Mouse (Mus musculus) left cerebral cortex, postnatal 25 days (tissue): Measurements from ENCODE around the gene Trmt11. TPM values are rescaled to one million over a fixed set of nuclear protein-coding genes. Genes with fewer than 3 reads are reported as not detected.
"Not testable (repeated sequence)": the region's sequence is repeated elsewhere in the genome, so short reads cannot be mapped to it uniquely, and the experiment has no call there.

Experiments
- DNase-seq, 2 experiments: peaks; one replicate each; pipeline ENCODE4 v3.0.0; 2022; ENCODE audit warnings: low spot score in 2 of 2, mixed read lengths in 1 of 2
- intact Hi-C: fragments of 180-260 bp; cut with DNase I; formaldehyde crosslinking; loops from one replicate; pipeline ENCODE4 v1.15.1; 2025
- total RNA-seq, 2 experiments: library from RNA; stranded (reverse); gene quantifications; 2 replicates each; pipeline ENCODE4 v1.2.3; 2021

Trmt11 gene
- total RNA-seq, 2 experiments from 2014 or later: 8.1 to 8.4 TPM

GRCm38 (mm10) chr10:30577670-30578280 lies 22.8 kb downstream of the Trmt11 start:
- intact Hi-C loops: no loop called here

GRCm38 (mm10) chr10:30566364-30566763 lies 34.2 kb downstream of the Trmt11 start:
- peak in 1 of 2 experiments; percentile 47 for DNase-seq
- intact Hi-C loops: no loop called here

More at GRCm38 (mm10) chr10:30577670-30578280, 22.8 kb downstream of the Trmt11 start:
- DNase-seq: no peak

- intact Hi-C loops: no loop called here
- no peak for DNase-seq
Observed at GRCm38 (mm10) chr10:30564651-30565050, 35.9 kb downstream of the Trmt11 start.

- DNase-seq: peak in 1 of 2 experiments; percentile 33
- intact Hi-C loops: no loop called here
Observed at GRCm38 (mm10) chr10:30555686-30556578, 44.6 kb downstream of the Trmt11 start.

GRCm38 (mm10) chr10:30552377-30552776 lies 48.2 kb downstream of the Trmt11 start:
- intact Hi-C loops: no loop called here
- DNase-seq: no peak

- intact Hi-C loops: no loop called here
- no peak for DNase-seq
Observed at GRCm38 (mm10) chr10:30549974-30550373, 50.6 kb downstream of the Trmt11 start.

GRCm38 (mm10) chr10:30538538-30538815 lies 62.1 kb downstream of the Trmt11 start:
- intact Hi-C loops: loop anchor here (5.0 kb wide), 1 partner anchor 1006 kb away; no protein-coding TSS in a partner anchor
- DNase-seq: no peak

GRCm38 (mm10) chr10:30537734-30538537 lies 62.6 kb downstream of the Trmt11 start:
- intact Hi-C loops: loop anchor here (5.0 kb wide), 1 partner anchor 1006 kb away; no protein-coding TSS in a partner anchor
- peak; percentile 66 to 82 for DNase-seq

- DNase-seq: not testable (repeated sequence)
- intact Hi-C loops: loop anchor here (5.0 kb wide), 1 partner anchor 1004 kb away; no protein-coding TSS in a partner anchor
Observed at GRCm38 (mm10) chr10:30535930-30536329, 64.6 kb downstream of the Trmt11 start.

GRCm38 (mm10) chr10:30527122-30527521 lies 73.4 kb downstream of the Trmt11 start:
- DNase-seq: no peak
- intact Hi-C loops: no loop called here

GRCm38 (mm10) chr10:30521727-30522126 lies 78.8 kb downstream of the Trmt11 start:
- DNase-seq: no peak

GRCm38 (mm10) chr10:30519143-30519542 lies 81.4 kb downstream of the Trmt11 start:
- intact Hi-C loops: no loop called here
- DNase-seq: no peak

More at GRCm38 (mm10) chr10:30521727-30522126, 78.8 kb downstream of the Trmt11 start:
- intact Hi-C loops: no loop called here

GRCm38 (mm10) chr10:30517224-30517623 lies 83.3 kb downstream of the Trmt11 start:
- DNase-seq: no peak
- intact Hi-C loops: no loop called here

- intact Hi-C loops: no loop called here
- no peak for DNase-seq
Observed at GRCm38 (mm10) chr10:30516771-30517170, 83.8 kb downstream of the Trmt11 start.

- intact Hi-C loops: no loop called here
- no peak for DNase-seq
Observed at GRCm38 (mm10) chr10:30504736-30505135, 95.8 kb downstream of the Trmt11 start.

GRCm38 (mm10) chr10:30503168-30503567 lies 97.4 kb downstream of the Trmt11 start:
- DNase-seq: no peak
- intact Hi-C loops: no loop called here

GRCm38 (mm10) chr10:30502718-30503117 lies 97.8 kb downstream of the Trmt11 start:
- intact Hi-C loops: no loop called here
- DNase-seq: no peak

GRCm38 (mm10) chr10:30498223-30498622 lies 102.3 kb downstream of the Trmt11 start:
- intact Hi-C loops, DNase-seq: not testable (repeated sequence)
